Mouse (Mus musculus): ENCODE measurements at regions not wholly inside any gene's neighbourhood (a gene's known extent, or its start where the extent isn't known, plus 50 kb on each side); places are given as distances from the start of the nearest gene placed in this dataset.

- H3K4me1 ChIP-seq (replicated peaks; ENCODE audit: control insufficient read depth, insufficient read depth, low read length), result no peaks in the 10 kb centered on the region
- H3K27me3 ChIP-seq (ENCODE audit: control insufficient read depth, insufficient read depth, low read length), result no peaks in the 10 kb centered on the region
- H3K27ac ChIP-seq (ENCODE audit: low read depth, low read length), result no peak overlapping the region
- H3K36me3 ChIP-seq (ENCODE audit: control insufficient read depth, insufficient read depth, low read length), result no peaks in the 10 kb centered on the region
- ATAC-seq (ENCODE audit: low FRiP score) (no peak), DNase-seq (ENCODE audit: low spot score) (no peak)
- H3K9ac ChIP-seq (ENCODE audit: low read depth, low read length), result no peak overlapping the region
- H3K4me3 ChIP-seq (ENCODE audit: low read depth, low read length), result no peak overlapping the region
- no peaks in the 10 kb centered on the region for H3K9me3 ChIP-seq (ENCODE audit: control insufficient read depth, low read length)
- no peak overlapping the region for H3K4me2 ChIP-seq (replicated peaks; ENCODE audit: low read depth, low read length)
- 61% methylated on average over 12 of the region's 12 CpGs for WGBS
These were observed 58.3 kb downstream of the Vcpkmt start for GRCm38 (mm10) chr12:69524337-69525035.

DNA sequence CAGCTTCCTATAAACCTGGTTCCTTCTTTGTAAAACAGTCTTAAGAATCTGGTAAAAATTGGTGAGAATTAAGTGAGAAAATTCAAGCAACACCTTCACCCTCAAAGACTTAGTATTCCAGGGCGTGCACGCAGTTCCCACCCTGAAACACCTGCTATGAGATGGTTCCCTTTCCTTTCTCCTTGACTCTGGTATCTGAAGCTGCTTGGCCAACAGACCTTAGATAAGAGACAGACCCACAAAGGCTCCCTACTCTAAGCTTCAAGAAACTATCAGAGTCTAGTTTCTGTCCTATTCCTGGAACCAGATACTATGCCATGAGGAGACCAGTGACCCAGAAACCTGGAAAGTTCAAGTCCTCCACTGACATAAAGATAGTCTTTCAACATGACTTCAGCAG, 63.0 kb downstream of the Vcpkmt start:
- no peak for DNase-seq (ENCODE audit: low spot score)
- Histone ChIP-seq H3K4me2 (replicated peaks; ENCODE audit: low read depth, low read length) (no peak overlapping the region), H3K4me3 (ENCODE audit: low read depth, low read length) (no peak overlapping the region), H3K36me3 (ENCODE audit: control insufficient read depth, insufficient read depth, low read length) (no peaks in the 10 kb centered on the region), H3K9ac (ENCODE audit: low read depth, low read length) (no peak overlapping the region), H3K27me3 (ENCODE audit: control insufficient read depth, insufficient read depth, low read length) (no peaks in the 10 kb centered on the region), H3K9me3 (ENCODE audit: control insufficient read depth, low read length) (no peaks in the 10 kb centered on the region), H3K4me1 (replicated peaks; ENCODE audit: control insufficient read depth, insufficient read depth, low read length) (no peaks in the 10 kb centered on the region), H3K27ac (ENCODE audit: low read depth, low read length) (no peak overlapping the region)
- ATAC-seq (ENCODE audit: low FRiP score), result no peak
- 94% methylated on average over 2 of the region's 2 CpGs for WGBS

DNA sequence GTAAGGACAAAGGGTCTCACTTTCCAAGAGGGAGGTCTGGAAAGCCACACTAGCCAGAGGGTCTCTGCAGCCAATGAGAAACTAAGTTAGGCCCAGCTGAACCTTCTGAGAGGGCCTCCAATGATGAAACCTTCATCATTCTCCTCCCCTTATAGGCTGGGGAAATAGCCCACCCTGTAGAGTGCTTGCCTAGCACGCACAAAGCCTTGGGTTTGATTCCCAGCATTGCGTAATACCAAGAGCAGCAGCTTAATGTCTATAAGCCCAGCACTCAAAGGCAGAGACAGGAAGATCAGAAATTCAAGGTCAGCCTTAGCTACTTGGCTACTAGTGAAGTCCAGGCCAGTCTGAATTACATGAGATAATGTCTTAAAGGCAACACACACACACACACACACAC, 63.8 kb downstream of the Vcpkmt start:
- no peak overlapping the region for H3K27ac ChIP-seq (ENCODE audit: low read depth, low read length)
- H3K9me3 ChIP-seq (ENCODE audit: control insufficient read depth, low read length), result no peaks in the 10 kb centered on the region
- WGBS, result 87% methylated on average over 2 of the region's 2 CpGs
- H3K4me2 ChIP-seq (replicated peaks; ENCODE audit: low read depth, low read length), result no peak overlapping the region
- H3K27me3 ChIP-seq (ENCODE audit: control insufficient read depth, insufficient read depth, low read length), result no peaks in the 10 kb centered on the region
- no peaks in the 10 kb centered on the region for H3K4me1 ChIP-seq (replicated peaks; ENCODE audit: control insufficient read depth, insufficient read depth, low read length)
- DNase-seq (ENCODE audit: low spot score), result no peak
- no peaks in the 10 kb centered on the region for H3K36me3 ChIP-seq (ENCODE audit: control insufficient read depth, insufficient read depth, low read length)
- no peak for ATAC-seq (ENCODE audit: low FRiP score)
- no peak overlapping the region for H3K4me3 ChIP-seq (ENCODE audit: low read depth, low read length)
- no peak overlapping the region for H3K9ac ChIP-seq (ENCODE audit: low read depth, low read length)

GRCm38 (mm10) chr12:69517616-69518015, 65.2 kb downstream of the Vcpkmt start:
- H3K27me3 ChIP-seq (ENCODE audit: control insufficient read depth, insufficient read depth, low read length), result no peaks in the 10 kb centered on the region; the same call in 1 of the 2 replicates
- whole genome bisulfite sequencing, result 82% methylated on average over 3 of the region's 3 CpGs
- H3K4me1 ChIP-seq (replicated peaks; ENCODE audit: control insufficient read depth, insufficient read depth, low read length), result no peaks in the 10 kb centered on the region
- no peak for ATAC-seq (ENCODE audit: low FRiP score)
- H3K9ac ChIP-seq (ENCODE audit: low read depth, low read length), result no peak overlapping the region
- H3K9me3 ChIP-seq (ENCODE audit: control insufficient read depth, low read length), result no peaks in the 10 kb centered on the region
- no peak overlapping the region for H3K4me2 ChIP-seq (replicated peaks; ENCODE audit: low read depth, low read length)
- no peak overlapping the region for H3K27ac ChIP-seq (ENCODE audit: low read depth, low read length)
- H3K4me3 ChIP-seq (ENCODE audit: low read depth, low read length), result no peak overlapping the region
- no peaks in the 10 kb centered on the region for H3K36me3 ChIP-seq (ENCODE audit: control insufficient read depth, insufficient read depth, low read length)
- DNase-seq (ENCODE audit: low spot score), result no peak

GRCm38 (mm10) chr12:69516314-69516916, 66.4 kb downstream of the Vcpkmt start:
- no peak for DNase-seq (ENCODE audit: low spot score)
- no peak for ATAC-seq (ENCODE audit: low FRiP score)
- Histone ChIP-seq H3K36me3 (ENCODE audit: control insufficient read depth, insufficient read depth, low read length) (no peaks in the 10 kb centered on the region), H3K4me3 (ENCODE audit: low read depth, low read length) (no peak overlapping the region), H3K9me3 (ENCODE audit: control insufficient read depth, low read length) (no peaks in the 10 kb centered on the region), H3K27me3 (ENCODE audit: control insufficient read depth, insufficient read depth, low read length) (peaks cover 3% of the 10 kb centered on the region; the same call in 1 of the 2 replicates), H3K27ac (ENCODE audit: low read depth, low read length) (no peak overlapping the region), H3K4me2 (replicated peaks; ENCODE audit: low read depth, low read length) (no peak overlapping the region), H3K9ac (ENCODE audit: low read depth, low read length) (no peak overlapping the region), H3K4me1 (replicated peaks; ENCODE audit: control insufficient read depth, insufficient read depth, low read length) (no peaks in the 10 kb centered on the region)
- 83% methylated on average over 10 of the region's 10 CpGs for WGBS

DNA sequence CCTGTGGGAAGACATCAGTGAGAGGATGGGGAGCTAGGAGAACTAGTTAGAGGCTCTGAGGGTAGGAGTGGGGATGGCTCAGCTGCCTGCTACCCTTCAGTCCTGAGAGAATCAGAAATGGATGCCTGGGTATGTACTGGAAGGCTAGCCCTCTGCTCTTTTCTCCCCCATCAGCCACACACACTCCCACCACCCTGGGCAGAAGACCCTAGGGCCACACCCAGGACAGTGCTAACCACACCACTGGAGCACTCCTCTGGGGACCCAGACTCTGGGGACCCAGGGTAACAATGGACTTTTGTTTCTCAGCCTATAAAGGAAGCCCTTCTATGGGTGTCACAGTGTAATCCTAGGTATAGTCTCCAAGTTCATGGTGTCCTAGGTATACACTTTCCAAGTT, 67.0 kb downstream of the Vcpkmt start:
- no peak for DNase-seq (ENCODE audit: low spot score)
- H3K9ac ChIP-seq (ENCODE audit: low read depth, low read length), result no peak overlapping the region
- H3K4me3 ChIP-seq (ENCODE audit: low read depth, low read length), result no peak overlapping the region
- H3K36me3 ChIP-seq (ENCODE audit: control insufficient read depth, insufficient read depth, low read length), result no peaks in the 10 kb centered on the region
- H3K4me1 ChIP-seq (replicated peaks; ENCODE audit: control insufficient read depth, insufficient read depth, low read length), result no peaks in the 10 kb centered on the region
- H3K9me3 ChIP-seq (ENCODE audit: control insufficient read depth, low read length), result no peaks in the 10 kb centered on the region
- H3K27me3 ChIP-seq (ENCODE audit: control insufficient read depth, insufficient read depth, low read length), result peaks cover 3% of the 10 kb centered on the region; the same call in 1 of the 2 replicates
- H3K4me2 ChIP-seq (replicated peaks; ENCODE audit: low read depth, low read length), result no peak overlapping the region
- H3K27ac ChIP-seq (ENCODE audit: low read depth, low read length), result no peak overlapping the region
- ATAC-seq (ENCODE audit: low FRiP score), result no peak

GRCm38 (mm10) chr12:69515117-69515516, 67.7 kb downstream of the Vcpkmt start:
- H3K27ac ChIP-seq (ENCODE audit: low read depth, low read length), result no peak overlapping the region

DNA sequence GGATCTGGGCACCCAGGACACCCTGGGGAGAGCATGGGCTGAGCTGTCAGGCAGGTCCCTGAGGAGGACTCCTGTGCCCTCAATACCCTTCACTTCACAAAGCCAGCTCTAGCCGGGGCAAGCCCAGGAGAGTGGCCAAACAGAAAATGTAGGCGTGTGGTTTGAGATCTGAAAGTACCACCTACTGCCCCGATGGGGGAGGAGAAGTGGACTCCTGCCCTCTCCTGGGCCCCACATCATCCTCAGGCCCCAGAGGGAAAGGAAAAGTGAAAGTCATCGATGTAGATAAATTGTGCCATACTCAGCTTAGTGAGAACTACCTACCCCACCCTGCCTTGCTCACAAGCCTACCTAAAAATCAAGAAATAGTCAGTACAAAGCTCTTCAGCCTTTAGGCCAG, 69.7 kb downstream of the Vcpkmt start:
- DNase-seq (ENCODE audit: low spot score) (no peak), ATAC-seq (ENCODE audit: low FRiP score) (no peak)
- no peak overlapping the region for H3K4me3 ChIP-seq (ENCODE audit: low read depth, low read length)
- 68% methylated on average over 4 of the region's 4 CpGs for WGBS
- no peaks in the 10 kb centered on the region for H3K36me3 ChIP-seq (ENCODE audit: control insufficient read depth, insufficient read depth, low read length)
- no peaks in the 10 kb centered on the region for H3K4me1 ChIP-seq (replicated peaks; ENCODE audit: control insufficient read depth, insufficient read depth, low read length)
- no peaks in the 10 kb centered on the region for H3K9me3 ChIP-seq (ENCODE audit: control insufficient read depth, low read length)
- H3K9ac ChIP-seq (ENCODE audit: low read depth, low read length), result no peak overlapping the region
- no peak overlapping the region for H3K4me2 ChIP-seq (replicated peaks; ENCODE audit: low read depth, low read length)
- H3K27ac ChIP-seq (ENCODE audit: low read depth, low read length), result no peak overlapping the region
- peaks cover 3% of the 10 kb centered on the region; the same call in 1 of the 2 replicates for H3K27me3 ChIP-seq (ENCODE audit: control insufficient read depth, insufficient read depth, low read length)

More at GRCm38 (mm10) chr12:69515117-69515516, 67.7 kb downstream of the Vcpkmt start:
- H3K27me3 ChIP-seq (ENCODE audit: control insufficient read depth, insufficient read depth, low read length), result peaks cover 3% of the 10 kb centered on the region; the same call in 1 of the 2 replicates
- DNase-seq (ENCODE audit: low spot score) (no peak), ATAC-seq (ENCODE audit: low FRiP score) (no peak)
- no peak overlapping the region for H3K9ac ChIP-seq (ENCODE audit: low read depth, low read length)
- no peaks in the 10 kb centered on the region for H3K9me3 ChIP-seq (ENCODE audit: control insufficient read depth, low read length)
- no peaks in the 10 kb centered on the region for H3K4me1 ChIP-seq (replicated peaks; ENCODE audit: control insufficient read depth, insufficient read depth, low read length)
- no peaks in the 10 kb centered on the region for H3K36me3 ChIP-seq (ENCODE audit: control insufficient read depth, insufficient read depth, low read length)
- whole genome bisulfite sequencing, result 67% methylated on average over 9 of the region's 9 CpGs
- no peak overlapping the region for H3K4me2 ChIP-seq (replicated peaks; ENCODE audit: low read depth, low read length)
- no peak overlapping the region for H3K4me3 ChIP-seq (ENCODE audit: low read depth, low read length)

DNA sequence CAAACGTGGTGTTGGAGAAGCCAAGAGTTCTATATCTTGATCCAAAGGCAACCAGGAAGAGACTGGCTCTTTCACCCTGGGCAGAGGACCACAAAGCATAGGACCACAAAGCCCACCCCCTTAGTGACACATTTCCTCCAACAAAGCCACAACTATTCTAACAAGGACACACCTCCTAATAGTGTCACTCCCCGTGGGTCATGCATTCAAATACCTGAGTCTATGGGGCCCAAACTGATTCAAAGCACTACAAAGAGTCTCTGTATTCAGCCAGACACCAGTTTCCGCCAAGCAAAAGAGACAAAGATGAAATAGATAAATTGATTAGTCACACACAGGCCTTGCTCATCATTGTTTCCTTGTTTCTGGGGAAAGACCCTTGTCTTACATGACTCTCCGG, 72.1 kb downstream of the Vcpkmt start:
- no peaks in the 10 kb centered on the region for H3K36me3 ChIP-seq (ENCODE audit: control insufficient read depth, insufficient read depth, low read length)
- no peaks in the 10 kb centered on the region for H3K9me3 ChIP-seq (ENCODE audit: control insufficient read depth, low read length)
- peak; percentile 69 for ATAC-seq (ENCODE audit: low FRiP score)
- H3K4me3 ChIP-seq (ENCODE audit: low read depth, low read length), result no peak overlapping the region
- no peak overlapping the region for H3K27ac ChIP-seq (ENCODE audit: low read depth, low read length)
- WGBS, result 29% methylated on average over 4 of the region's 4 CpGs
- DNase-seq (ENCODE audit: low spot score), result peak; percentile 34
- H3K27me3 ChIP-seq (ENCODE audit: control insufficient read depth, insufficient read depth, low read length), result peaks cover 3% of the 10 kb centered on the region; the same call in 1 of the 2 replicates
- no peak overlapping the region for H3K9ac ChIP-seq (ENCODE audit: low read depth, low read length)
- H3K4me2 ChIP-seq (replicated peaks; ENCODE audit: low read depth, low read length), result no peak overlapping the region
- no peaks in the 10 kb centered on the region for H3K4me1 ChIP-seq (replicated peaks; ENCODE audit: control insufficient read depth, insufficient read depth, low read length)

Measured in hindbrain, embryonic 11.5 days (tissue).